Mouse (Mus musculus) c-Kit-negative CD71-positive TER-119-positive erythroid progenitor cells, embryonic 14.5 days (primary cell): Measurements from ENCODE around the gene Hoxd9.

Experiments used
- DNase-seq: peaks from one replicate; pipeline ENCODE4 v3.0.0-alpha.2; 2013; ENCODE audit warnings: low read depth, low spot score

The Hoxd9 gene

GRCm38 (mm10) chr2:74748436-74748995, 51.0 kb downstream of the Hoxd9 start:
- DNase-seq: no peak

- DNase-seq: no peak
These were observed 52.0 kb downstream of the Hoxd9 start for GRCm38 (mm10) chr2:74749337-74750121.
